Mouse (Mus musculus) CH12.LX (cell line): ENCODE data around the gene Epb41l1. TPM values are rescaled to one million over a fixed set of nuclear protein-coding genes. Genes with fewer than 3 reads are reported as not detected.

Experiments used
- DNase-seq: peaks from one replicate; pipeline ENCODE4 v3.0.0-alpha.2; 2013; ENCODE audit errors: extremely low read depth
- H3K27ac ChIP-seq: 2 replicates; pipeline ENCODE4 v1.5.1; 2012; ENCODE audit warnings: low read depth, mild to moderate bottlenecking, control low read depth, moderate library complexity; ENCODE audit not compliant: insufficient read depth
- H3K27me3 ChIP-seq: replicated peaks from 2 replicates; pipeline ENCODE3; 2012; ENCODE audit warnings: inconsistent platforms
- H3K36me3 ChIP-seq, 2 experiments: replicated peaks in 1 of 2; 2 replicates each; pipeline versions ENCODE3 to v1.6.1; 2012; ENCODE audit warnings: inconsistent platforms in 1 of 2, low read length in 1 of 2, mild to moderate bottlenecking in 1 of 2, mixed read lengths in 1 of 2, moderate library complexity in 1 of 2; ENCODE audit not compliant: control insufficient read depth in 1 of 2, insufficient read depth in 1 of 2
- H3K4me1 ChIP-seq, 2 experiments: 2 replicates each; pipeline ENCODE4 v1.6.1; 2012; ENCODE audit warnings: inconsistent platforms in 1 of 2, moderate library complexity in 1 of 2; ENCODE audit not compliant: insufficient read depth in 2 of 2, control insufficient read depth in 1 of 2
- H3K4me2 ChIP-seq: 2 replicates; pipeline ENCODE4 v1.6.1; 2012; ENCODE audit warnings: low read depth, mild to moderate bottlenecking, control low read depth; ENCODE audit not compliant: poor library complexity, insufficient read depth, severe bottlenecking
- H3K4me3 ChIP-seq, 3 experiments: fragments of 150-350 bp in 1 of 3; sonication (generic) in 1 of 3; replicated peaks in 1 of 3; 2 replicates each; pipeline versions ENCODE3 to v1.5.1; 2011 to 2012; ENCODE audit warnings: low read depth in 2 of 3, low read length in 2 of 3, mild to moderate bottlenecking in 2 of 3, moderate library complexity in 2 of 3, control low read depth in 1 of 3, improper control_type of control experiment in 1 of 3, inconsistent platforms in 1 of 3, mixed read lengths in 1 of 3; ENCODE audit not compliant: poor library complexity in 1 of 3
- H3K79me2 ChIP-seq: replicated peaks from 2 replicates; pipeline ENCODE4 v1.6.1; 2012; ENCODE audit warnings: mild to moderate bottlenecking, moderate library complexity; ENCODE audit not compliant: control insufficient read depth, poor library complexity, insufficient read depth, severe bottlenecking; ENCODE audit errors: extremely low read depth
- H3K9ac ChIP-seq: 2 replicates; pipeline ENCODE4 v1.6.1; 2012; ENCODE audit warnings: low read depth, mild to moderate bottlenecking, control low read depth, moderate library complexity; ENCODE audit not compliant: insufficient read depth
- H3K9me3 ChIP-seq: replicated peaks from 2 replicates; pipeline ENCODE3; 2012; ENCODE audit warnings: low read length, inconsistent platforms, mixed read lengths
- BHLHE40 ChIP-seq: IDR thresholded peaks from 2 replicates; pipeline ENCODE4 v1.6.1; 2011; ENCODE audit warnings: mild to moderate bottlenecking, low read depth, low read length, improper control_type of control experiment
- CHD1 ChIP-seq: IDR thresholded peaks from 2 replicates; pipeline ENCODE4 v1.6.1; 2012; ENCODE audit warnings: low read depth, low read length, improper control_type of control experiment, inconsistent platforms
- E2F4 ChIP-seq: IDR thresholded peaks from 2 replicates; pipeline ENCODE4 v1.6.1; 2011; ENCODE audit warnings: low read depth, low read length, improper control_type of control experiment; ENCODE audit not compliant: insufficient replicate concordance
- ELF1 ChIP-seq: IDR thresholded peaks from 2 replicates; pipeline ENCODE4 v1.6.1; 2014; ENCODE audit warnings: low read depth, mild to moderate bottlenecking, inconsistent platforms, low read length, improper control_type of control experiment
- EP300 ChIP-seq: IDR thresholded peaks from 2 replicates; pipeline ENCODE4 v1.6.1; 2011; ENCODE audit warnings: low read length, improper control_type of control experiment
- ETS1 ChIP-seq: conservative IDR thresholded peaks from 2 replicates; pipeline ENCODE4 v1.6.1; 2012; ENCODE audit warnings: low read depth, mild to moderate bottlenecking, inconsistent platforms, low read length, improper control_type of control experiment, moderate library complexity
- HCFC1 ChIP-seq: IDR thresholded peaks from 2 replicates; pipeline ENCODE4 v1.6.1; 2012; ENCODE audit warnings: low read depth, mild to moderate bottlenecking, inconsistent platforms, low read length, improper control_type of control experiment
- JUN ChIP-seq: IDR thresholded peaks from 2 replicates; pipeline ENCODE4 v1.6.1; 2011; ENCODE audit warnings: low read depth, mild to moderate bottlenecking, low read length, improper control_type of control experiment, moderate library complexity; ENCODE audit not compliant: insufficient read depth
- JUND ChIP-seq: conservative IDR thresholded peaks from 2 replicates; pipeline ENCODE4 v1.6.1; 2011; ENCODE audit warnings: low read depth, low read length, improper control_type of control experiment
- MAFK ChIP-seq: IDR thresholded peaks from 2 replicates; pipeline ENCODE4 v1.6.1; 2011; ENCODE audit warnings: low read length, improper control_type of control experiment; ENCODE audit not compliant: insufficient replicate concordance
- MAX ChIP-seq: IDR thresholded peaks from 2 replicates; pipeline ENCODE4 v1.6.1; 2011; ENCODE audit warnings: low read length, improper control_type of control experiment
- MEF2A ChIP-seq: IDR thresholded peaks from 2 replicates; pipeline ENCODE4 v1.6.1; 2014; ENCODE audit warnings: low read depth, mild to moderate bottlenecking, inconsistent platforms, low read length, improper control_type of control experiment, borderline replicate concordance
- MYC ChIP-seq: IDR thresholded peaks from 2 replicates; pipeline ENCODE4 v1.6.1; 2011; ENCODE audit warnings: low read depth, mild to moderate bottlenecking, improper control_type of control experiment, low read length
- NELFE ChIP-seq: IDR thresholded peaks from 2 replicates; pipeline ENCODE4 v1.6.1; 2011; ENCODE audit warnings: low read depth, low read length, improper control_type of control experiment
- NRF1 ChIP-seq: IDR thresholded peaks from 2 replicates; pipeline ENCODE4 v1.6.1; 2014; ENCODE audit warnings: low read depth, mild to moderate bottlenecking, inconsistent platforms, low read length, improper control_type of control experiment, moderate library complexity
- POLR2A ChIP-seq: IDR thresholded peaks from 2 replicates; pipeline ENCODE4 v1.6.1; 2011; ENCODE audit warnings: low read depth, mild to moderate bottlenecking, improper control_type of control experiment, low read length
- POLR2AphosphoS2 ChIP-seq: IDR thresholded peaks from 2 replicates; pipeline ENCODE4 v1.6.1; 2011; ENCODE audit warnings: low read depth, low read length, improper control_type of control experiment
- RAD21 ChIP-seq: IDR thresholded peaks from 2 replicates; pipeline ENCODE4 v1.6.1; 2011; ENCODE audit warnings: low read depth, mild to moderate bottlenecking, low read length, improper control_type of control experiment, moderate library complexity
- RCOR1 ChIP-seq: conservative IDR thresholded peaks from 2 replicates; pipeline ENCODE4 v1.6.1; 2012; ENCODE audit warnings: low read depth, mild to moderate bottlenecking, inconsistent platforms, low read length, improper control_type of control experiment
- SIN3A ChIP-seq: IDR thresholded peaks from 2 replicates; pipeline ENCODE4 v1.6.1; 2012; ENCODE audit warnings: low read length, improper control_type of control experiment, inconsistent platforms
- SMC3 ChIP-seq: IDR thresholded peaks from 2 replicates; pipeline ENCODE4 v1.6.1; 2011; ENCODE audit warnings: low read depth, low read length, improper control_type of control experiment
- TBP ChIP-seq: conservative IDR thresholded peaks from 2 replicates; pipeline ENCODE4 v1.6.1; 2011; ENCODE audit warnings: low read depth, low read length, improper control_type of control experiment
- UBTF ChIP-seq: IDR thresholded peaks from 2 replicates; pipeline ENCODE4 v1.6.1; 2012; ENCODE audit warnings: low read depth, mild to moderate bottlenecking, inconsistent platforms, low read length, improper control_type of control experiment, moderate library complexity
- USF2 ChIP-seq: conservative IDR thresholded peaks from 2 replicates; pipeline ENCODE4 v1.6.1; 2011; ENCODE audit warnings: low read depth, low read length, improper control_type of control experiment
- ZC3H11A ChIP-seq: IDR thresholded peaks from 2 replicates; pipeline ENCODE4 v1.6.1; 2012; ENCODE audit warnings: low read depth, mild to moderate bottlenecking, inconsistent platforms, low read length, improper control_type of control experiment
- ZKSCAN1 ChIP-seq: IDR thresholded peaks from 2 replicates; pipeline ENCODE4 v1.6.1; 2012; ENCODE audit warnings: low read depth, inconsistent platforms, low read length, improper control_type of control experiment, borderline replicate concordance
- ZMIZ1 ChIP-seq: IDR thresholded peaks from 2 replicates; pipeline ENCODE4 v1.6.1; 2012; ENCODE audit warnings: low read depth, mild to moderate bottlenecking, inconsistent platforms, low read length, improper control_type of control experiment
- dilution Hi-C: fragments of 300-500 bp; cut with MboI; formaldehyde crosslinking; loops from 2 replicates; pipeline ENCODE4 v1.14.3; 2020; ENCODE audit warnings: low sequenced_read_pairs; ENCODE audit not compliant: extremely low pct_unique_long_range_greater_than_20kb, extremely low pct_ligation_motif_present
- in situ Hi-C: fragments of 300-500 bp; cut with MboI; formaldehyde crosslinking; loops from 3 replicates; pipeline ENCODE4 v1.14.3; 2019; ENCODE audit warnings: low sequenced_read_pairs, low pct_ligation_motif_present, low pct_unique_long_range_greater_than_20kb, mixed read lengths
- polyA plus RNA-seq: library from polyadenylated mRNA; unstranded; fragments of >175 nt; gene quantifications from 2 replicates; pipeline ENCODE4 v1.2.1, GENCODE M21; 2012; ENCODE audit warnings: low read depth; ENCODE audit not compliant: insufficient read length
- total RNA-seq, 2 experiments: library from RNA; depleted of rRNA; stranded (reverse); fragments of 300-350 nt in 1 of 2; fragments of >200 nt in 1 of 2; gene quantifications; 2 replicates each; pipeline ENCODE4 v1.2.3; 2012 to 2014

The Epb41l1 gene
- total and polyA plus RNA-seq, 3 experiments = 0.21 TPM; not detected in 2

DNA sequence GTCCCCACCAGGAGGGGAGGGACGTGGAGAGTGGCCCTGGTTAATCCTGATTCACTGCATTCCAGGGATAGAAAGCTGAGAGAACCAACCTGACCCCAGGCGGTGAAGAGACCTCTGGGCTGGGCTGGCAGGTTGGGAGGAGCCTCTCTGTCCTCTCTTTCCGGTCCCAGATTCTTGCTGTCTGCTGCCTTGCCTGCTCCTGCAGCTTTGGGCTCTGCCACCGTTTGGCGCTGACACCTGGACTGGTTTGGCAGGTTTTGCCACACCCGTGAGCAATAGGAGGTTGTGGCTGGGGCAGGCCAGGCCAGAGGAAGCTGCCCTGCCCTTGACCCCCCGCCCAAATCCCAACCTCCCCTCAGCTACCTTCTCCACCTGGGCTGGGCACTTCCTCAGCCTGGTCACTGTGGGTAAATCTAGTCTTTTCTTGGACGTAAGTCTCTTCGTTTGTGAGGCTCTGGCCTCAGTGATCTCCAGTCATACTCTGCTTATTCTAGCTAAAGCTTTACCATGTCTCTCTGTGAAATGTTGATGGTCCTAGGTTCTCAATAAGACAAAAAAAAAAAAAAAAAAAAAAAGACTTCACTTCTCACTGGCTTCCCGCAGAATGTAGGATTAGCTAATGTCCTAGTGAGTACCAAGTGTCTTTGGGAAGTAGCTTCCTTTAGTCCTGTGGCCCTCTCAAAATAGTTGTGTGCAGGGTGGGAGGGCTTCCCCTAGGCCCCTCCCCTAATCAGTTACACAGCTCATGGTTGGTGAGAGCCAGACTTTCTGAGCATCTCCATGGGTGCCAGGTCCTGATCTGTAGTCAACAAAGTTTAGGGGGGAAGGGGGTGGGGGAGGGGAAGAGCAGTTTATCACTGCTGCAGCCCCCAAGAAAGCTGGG, 26.9 kb downstream of the Epb41l1 start:
- TF ChIP-seq ELF1 (no peak), POLR2A (no peak), MEF2A (no peak), NELFE (no peak), BHLHE40 (no peak), MYC (no peak), UBTF (no peak), SIN3A (no peak), ZKSCAN1 (no peak), POLR2AphosphoS2 (no peak), MAFK (no peak), RCOR1 (no peak), E2F4 (no peak)
- dilution Hi-C loops (no loop called here), in situ Hi-C loops (no loop called here)
- no peak overlapping the region for H3K9ac ChIP-seq
- peaks cover 76% of the 10 kb centered on the region for H3K27me3 ChIP-seq
- peaks cover 0 to 2% of the 10 kb centered on the region in 2 experiments; a peak in 2 of 4 replicates for H3K4me1 ChIP-seq
- H3K9me3 ChIP-seq = peaks cover 12% of the 10 kb centered on the region
- DNase-seq = no peak
- no peaks in the 10 kb centered on the region for H3K36me3 ChIP-seq
- H3K4me3 ChIP-seq = no peak overlapping the region
- H3K79me2 ChIP-seq = no peaks in the 10 kb centered on the region
- H3K4me2 ChIP-seq = no peak overlapping the region
- no peak overlapping the region for H3K27ac ChIP-seq

DNA sequence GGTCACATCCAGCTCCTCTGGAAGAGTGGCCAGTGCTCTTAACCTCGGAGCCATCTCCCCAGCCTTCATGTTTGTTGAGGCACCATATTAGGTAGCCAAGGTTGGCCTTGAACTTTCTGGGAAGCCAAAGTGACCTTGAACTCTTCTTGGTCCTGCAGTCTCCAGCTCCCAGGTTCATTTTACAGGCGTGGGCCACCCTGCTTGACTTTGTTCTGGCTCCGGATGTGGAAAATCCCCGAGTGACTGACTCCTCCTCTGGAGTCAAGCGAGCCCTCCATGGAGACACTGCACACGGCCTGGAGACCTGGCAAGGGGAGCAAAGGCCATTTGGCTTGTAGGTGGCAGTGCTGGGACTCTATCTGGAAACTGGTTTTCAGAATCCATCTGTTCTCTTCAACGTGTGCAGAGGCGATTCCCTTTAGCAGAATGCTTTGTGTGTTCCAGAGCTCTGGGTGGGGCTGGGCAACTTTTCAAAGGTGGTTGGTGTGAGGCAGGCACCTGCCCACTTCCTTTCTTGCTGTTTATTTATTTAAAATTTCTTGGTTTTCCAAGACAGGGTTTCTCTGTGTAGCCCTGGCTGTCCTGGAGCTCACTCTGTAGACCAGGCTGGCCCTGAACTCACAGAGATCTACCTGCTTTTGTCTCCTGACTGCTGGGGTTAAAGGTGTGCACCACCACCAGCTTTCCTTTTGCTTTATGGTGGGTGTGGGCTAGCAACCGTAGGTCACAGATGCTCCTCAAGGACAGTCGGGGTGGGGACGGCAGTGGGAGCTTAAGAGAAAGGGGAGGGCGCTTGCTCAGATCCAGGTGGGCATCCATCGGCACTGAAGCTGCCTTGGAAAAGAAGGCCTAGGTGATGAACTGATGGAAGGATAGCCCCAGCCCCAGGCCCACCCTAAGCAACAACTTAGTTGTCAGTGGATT, 30.8 kb downstream of the Epb41l1 start:
- TF ChIP-seq SIN3A = no peak
- TF ChIP-seq EP300 = no peak
- TF ChIP-seq USF2 = no peak
- no peak for TF ChIP-seq ZMIZ1
- no peak for TF ChIP-seq SMC3
- no peak for TF ChIP-seq E2F4
- TF ChIP-seq ELF1 = no peak
- TF ChIP-seq MAX = no peak
- TF ChIP-seq ZC3H11A = no peak
- TF ChIP-seq RAD21 = no peak
- TF ChIP-seq HCFC1 = no peak
- TF ChIP-seq TBP = no peak
- no peak for TF ChIP-seq ETS1
- TF ChIP-seq JUND = no peak
- TF ChIP-seq NRF1 = no peak
- no peak for TF ChIP-seq UBTF
- TF ChIP-seq JUN = no peak
- TF ChIP-seq CHD1 = no peak
- DNase-seq = no peak
- Histone ChIP-seq H3K4me3 (no peak overlapping the region), H3K27ac (no peak overlapping the region), H3K4me1 (no peaks in the 10 kb centered on the region), H3K4me2 (no peak overlapping the region), H3K79me2 (no peaks in the 10 kb centered on the region), H3K27me3 (peaks cover 86% of the 10 kb centered on the region), H3K36me3 (no peaks in the 10 kb centered on the region), H3K9me3 (no peaks in the 10 kb centered on the region), H3K9ac (no peak overlapping the region)
- in situ Hi-C loops (no loop called here), dilution Hi-C loops (no loop called here)
